Mouse (Mus musculus) kidney, postnatal 4 days (tissue): ENCODE data around the gene Olfr463.

Experiments used
- DNase-seq, 2 experiments: peaks; one replicate each; pipeline ENCODE4 v3.0.0; 2021; ENCODE audit warnings: mixed read lengths in 2 of 2

Gene Olfr463

GRCm38 (mm10) chr11:87846968-87847600 lies 50.1 kb downstream of the Olfr463 start:
- no peak for DNase-seq
